9 mouse cellular contexts compared by ENCODE assay signal in the genomic region with DNA sequence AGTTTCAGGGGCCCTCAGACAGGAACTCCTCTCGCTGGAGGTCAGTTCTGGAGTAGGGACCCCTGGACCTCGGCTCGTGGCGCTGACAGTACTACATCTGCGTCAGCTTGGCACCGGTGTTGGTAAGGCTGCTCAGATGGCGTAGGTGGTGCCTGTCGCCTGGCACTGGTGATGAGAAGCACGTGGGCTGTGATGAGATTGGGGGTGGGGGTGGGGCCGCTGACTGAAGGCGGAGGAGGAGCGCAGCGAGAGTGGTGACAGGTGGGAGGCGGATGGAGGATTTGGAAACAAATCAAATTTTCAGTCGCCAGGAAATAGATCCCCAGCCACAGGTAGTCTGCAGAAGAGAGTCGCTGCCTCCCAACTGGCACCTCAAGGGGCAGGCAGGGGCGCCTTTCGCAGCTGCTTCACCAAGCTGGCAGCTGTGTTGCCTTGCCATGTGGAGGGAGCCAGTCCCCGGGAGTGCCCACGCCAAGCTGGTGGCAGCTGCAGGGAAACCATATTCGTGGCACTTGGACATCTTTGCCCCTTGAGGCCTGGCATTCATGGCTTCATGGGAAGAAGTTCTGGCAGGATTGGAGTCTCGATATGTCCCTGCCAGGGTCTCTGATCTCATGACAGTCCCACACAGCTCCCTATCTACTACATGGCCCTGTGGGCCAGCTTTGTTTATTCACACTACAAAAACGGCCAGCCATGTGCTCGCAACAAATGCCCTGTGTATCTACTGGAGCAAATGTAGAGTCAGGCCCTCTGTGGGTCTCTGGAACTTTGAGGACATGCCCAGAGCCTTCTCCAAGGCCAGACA. TPM values are rescaled to one million over a fixed set of nuclear protein-coding genes. Genes with fewer than 3 reads are reported as not detected.
A peak's percentile ranks its signal among the peaks of the same experiment; 100 is the strongest.
DNase-seq lines count a peak whose midpoint lies in the region; ATAC-seq and TF ChIP-seq lines count a peak whose summit lies in the region.
"Had no signal": no experiment of that assay in that cellular context is flagged by ENCODE, and none has a peak within 500 bp of the region (broad histone marks: within the 10 kb centered on the region; RNA-seq: fewer than 3 reads in every experiment).

No protein-coding gene starts in this region.

- H3K9me3 ChIP-seq in midbrain, embryonic 14.5 days (ENCODE audit: control insufficient read depth, low read length) = no peaks in the 10 kb centered on the region
- H3K9me3 ChIP-seq in midbrain, embryonic 10.5 days (replicated peaks) = no peaks in the 10 kb centered on the region
- no peaks in the 10 kb centered on the region for H3K9me3 ChIP-seq in forebrain, postnatal 0 days (ENCODE audit: low read length)
- no peaks in the 10 kb centered on the region for H3K9me3 ChIP-seq in embryonic facial prominence, embryonic 10.5 days

- intact Hi-C loops in left cerebral cortex, postnatal 36 days (cut with DNase I) = loop anchor here (1.0 kb wide), 1 partner anchor 17 kb away; no protein-coding TSS in a partner anchor

- 0 out of 2 replicates have a peak overlapping the region, but pooled peaks have one; percentile 13 for H3K27ac ChIP-seq in midbrain, embryonic 14.5 days (replicated peaks; ENCODE audit: low read depth, low read length)
- H3K27ac ChIP-seq in midbrain, embryonic 10.5 days (replicated peaks) = no peak overlapping the region
- H3K27ac ChIP-seq in forebrain, postnatal 0 days (ENCODE audit: low read depth, low read length) = no peak overlapping the region
- no peak overlapping the region for H3K27ac ChIP-seq in embryonic facial prominence, embryonic 10.5 days (replicated peaks)
- H3K27ac ChIP-seq: kidney, postnatal 0 days had no signal

- no peak overlapping the region for H3K4me2 ChIP-seq in midbrain, embryonic 14.5 days (ENCODE audit: low read length)
- H3K4me2 ChIP-seq in forebrain, postnatal 0 days (ENCODE audit: low read depth) = peak overlapping the region; percentile 31

- H3K36me3 ChIP-seq in midbrain, embryonic 14.5 days (ENCODE audit: control insufficient read depth, insufficient read depth, low read length) = no peaks in the 10 kb centered on the region
- no peaks in the 10 kb centered on the region for H3K36me3 ChIP-seq in midbrain, embryonic 10.5 days
- H3K36me3 ChIP-seq in forebrain, postnatal 0 days (ENCODE audit: insufficient read depth) = no peaks in the 10 kb centered on the region
- no peaks in the 10 kb centered on the region for H3K36me3 ChIP-seq in embryonic facial prominence, embryonic 10.5 days (replicated peaks)

- WGBS in midbrain, embryonic 14.5 days = 64% methylated on average over 24 of the region's 24 CpGs
- WGBS in midbrain, embryonic 10.5 days = 66% methylated on average over 24 of the region's 24 CpGs
- 31% methylated on average over 24 of the region's 24 CpGs for WGBS in forebrain, postnatal 0 days
- 67% methylated on average over 24 of the region's 24 CpGs for WGBS in embryonic facial prominence, embryonic 10.5 days

- no peak for ATAC-seq in midbrain, embryonic 14.5 days (ENCODE audit: low FRiP score, low TSS enrichment)
- peak; percentile 91 for ATAC-seq in forebrain, postnatal 0 days

- no peak for DNase-seq in midbrain, embryonic 14.5 days
- DNase-seq in midbrain, embryonic 10.5 days (ENCODE audit: low spot score) = no peak
- DNase-seq in forebrain, postnatal 0 days = peak; percentile 75
- DNase-seq in left cerebral cortex, postnatal 36 days (ENCODE audit: low spot score in 2 of 2) = peak; percentile 65 to 68
- DNase-seq in thymus, postnatal 36 days = peak; percentile 63 to 78
- no peak for DNase-seq in natural killer cell, adult 2 months (ENCODE audit: low spot score in 2 of 2)
- DNase-seq in spleen, postnatal 10 days (ENCODE audit: low spot score in 2 of 2) = no peak
- no peak for DNase-seq in embryonic facial prominence, embryonic 10.5 days (ENCODE audit: low spot score)

- peaks cover 3% of the 10 kb centered on the region; the same call in 1 of the 2 replicates for H3K4me1 ChIP-seq in midbrain, embryonic 14.5 days (ENCODE audit: control insufficient read depth, insufficient read depth, low read length)
- peaks cover 10% of the 10 kb centered on the region for H3K4me1 ChIP-seq in midbrain, embryonic 10.5 days
- peaks cover 8% of the 10 kb centered on the region; the same call in 1 of the 2 replicates for H3K4me1 ChIP-seq in forebrain, postnatal 0 days (ENCODE audit: insufficient read depth)
- H3K4me1 ChIP-seq in embryonic facial prominence, embryonic 10.5 days = peaks cover 8% of the 10 kb centered on the region

- no peak; the same call in 1 of the 2 replicates for TF ChIP-seq CTCF in forebrain, postnatal 0 days (IDR thresholded peaks at IDR 0.05; ENCODE audit: low read depth)

- H3K9ac ChIP-seq in midbrain, embryonic 14.5 days (replicated peaks; ENCODE audit: low read length) = no peak overlapping the region
- H3K9ac ChIP-seq in forebrain, postnatal 0 days = no peak overlapping the region

- no peak overlapping the region for H3K4me3 ChIP-seq in midbrain, embryonic 14.5 days (replicated peaks; ENCODE audit: low read depth, low read length)
- H3K4me3 ChIP-seq in midbrain, embryonic 10.5 days = no peak overlapping the region
- no peak overlapping the region for H3K4me3 ChIP-seq in forebrain, postnatal 0 days (ENCODE audit: low read depth, low read length)
- H3K4me3 ChIP-seq in embryonic facial prominence, embryonic 10.5 days = no peak overlapping the region

- no peaks in the 10 kb centered on the region for H3K27me3 ChIP-seq in midbrain, embryonic 14.5 days (ENCODE audit: control insufficient read depth, insufficient read depth, low read length)
- H3K27me3 ChIP-seq in midbrain, embryonic 10.5 days (ENCODE audit: low read depth, poor library complexity, severe bottlenecking) = peaks cover 2% of the 10 kb centered on the region; the same call in 1 of the 2 replicates
- H3K27me3 ChIP-seq in forebrain, postnatal 0 days (ENCODE audit: insufficient read depth, low read length) = no peaks in the 10 kb centered on the region
- H3K27me3 ChIP-seq in embryonic facial prominence, embryonic 10.5 days (replicated peaks; ENCODE audit: low read depth, poor library complexity, severe bottlenecking) = peaks cover 11% of the 10 kb centered on the region

RNA-seq across cellular contexts. Expression of a gene that starts 5.8 kb away (rescaled TPM):
- 16.3 and 16.8 TPM in 2 replicates for polyA plus RNA-seq in midbrain, embryonic 14.5 days (2014; fragmentation: Nextera tagmentation; extraction: Ambion mirVana)
- 17.8 and 18.6 TPM in 2 replicates for polyA plus RNA-seq in midbrain, embryonic 10.5 days (2016; fragmentation: Nextera tagmentation; extraction: Ambion mirVana)
- 18.5 and 25.6 TPM in 2 replicates for total RNA-seq in forebrain, postnatal 0 days (2014; rRNA removed)
- polyA plus RNA-seq in forebrain, postnatal 0 days (2015; fragmentation: Nextera tagmentation; extraction: Ambion mirVana) = 13.2 and 16.9 TPM in 2 replicates
- total RNA-seq in left cerebral cortex, postnatal 36 days (2021) = 10 to 100 TPM; 20.5 to 23.9 TPM
- 15.9 and 16.4 TPM in 2 replicates for polyA plus RNA-seq in embryonic facial prominence, embryonic 10.5 days (2016; fragmentation: Nextera tagmentation; extraction: Ambion mirVana)

Comparison
In these comparisons a context has a peak if more than half of its experiments do, and no peak if none do; other contexts are left out.
1. DNase-seq: peak in forebrain, postnatal 0 days (single experiment), left cerebral cortex, postnatal 36 days (2 of 2) and thymus, postnatal 36 days (2 of 2); none in midbrain, embryonic 14.5 days (single experiment), midbrain, embryonic 10.5 days (single experiment), natural killer cell, adult 2 months (0 of 2), spleen, postnatal 10 days (0 of 2) and embryonic facial prominence, embryonic 10.5 days (single experiment).